Mouse (Mus musculus): ENCODE data around the gene Olfr193. TPM values are rescaled to one million over a fixed set of nuclear protein-coding genes. Genes with fewer than 3 reads are reported as not detected.
"Not testable (repeated sequence)": the region's sequence is repeated elsewhere in the genome, so short reads cannot be mapped to it uniquely, and the experiment has no call there.

Gene Olfr193
- polyA plus RNA-seq, 1 experiment from 2014 or later = not detected

DNA sequence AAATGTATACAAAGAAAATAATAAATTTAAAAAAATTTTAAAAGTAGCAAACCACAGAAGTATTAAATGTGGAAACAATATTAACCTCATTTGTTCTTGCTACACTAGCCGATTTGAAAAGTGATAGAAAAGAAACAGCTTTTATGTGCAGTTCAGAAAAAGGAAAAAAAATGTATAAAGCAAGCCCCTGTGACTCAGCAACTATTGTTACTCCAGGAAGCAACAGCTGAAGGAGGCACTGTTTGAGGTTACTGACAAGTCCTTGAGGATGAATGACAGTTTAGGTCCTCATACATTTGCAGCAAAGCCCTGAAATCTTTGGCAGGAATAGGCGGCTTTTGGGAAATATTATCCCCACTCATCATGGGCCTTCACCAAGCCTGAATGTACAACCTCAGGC, 30.6 kb downstream of the Olfr193 start:
- not testable (repeated sequence) for ATAC-seq (ENCODE audit: insufficient number of reproducible peaks, insufficient read depth, low FRiP score, low read depth); H3K9me3 ChIP-seq (ENCODE audit: control insufficient read depth, low read depth, low read length); H3K36me3 ChIP-seq (ENCODE audit: control insufficient read depth, insufficient read depth, low read length); H3K4me1 ChIP-seq (ENCODE audit: control insufficient read depth, insufficient read depth, low read length); H3K4me3 ChIP-seq (ENCODE audit: low read depth, low read length); H3K9ac ChIP-seq (replicated peaks; ENCODE audit: low read depth, low read length); H3K27ac ChIP-seq (ENCODE audit: low read length); H3K4me2 ChIP-seq (replicated peaks; ENCODE audit: low read depth, low read length); H3K27me3 ChIP-seq (ENCODE audit: control insufficient read depth, insufficient read depth, low read length)
- 89% methylated on average over 2 of the region's 2 CpGs for WGBS

DNA sequence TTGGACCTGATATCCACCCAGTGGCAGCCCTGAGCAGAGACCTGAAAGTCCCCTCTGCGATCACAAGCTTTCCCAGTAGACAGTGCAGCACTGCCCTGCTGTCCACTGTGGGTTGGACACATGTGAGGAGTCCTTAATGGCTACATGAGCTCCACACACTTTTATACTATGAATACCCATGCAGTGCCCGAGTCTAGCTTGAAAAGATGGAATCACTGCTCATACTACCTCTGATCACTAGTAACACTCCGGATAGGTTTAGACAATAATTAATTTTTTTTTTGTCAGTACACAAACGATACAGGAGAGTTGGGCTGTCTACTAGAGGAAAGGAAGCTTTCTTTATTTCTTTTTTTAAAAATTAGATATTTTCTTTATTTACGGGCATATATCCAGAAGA, 33.8 kb downstream of the Olfr193 start, which contains the start of gene Olfr190:
Gene Olfr190, minus strand, starts transcription at position 101 of the 400 bp plus-strand sequence.
- Histone ChIP-seq H3K4me1 (ENCODE audit: control insufficient read depth, insufficient read depth, low read length) (no peaks in the 10 kb centered on the region), H3K4me2 (replicated peaks; ENCODE audit: low read depth, low read length) (no peak within 1 kb of the TSS), H3K27ac (ENCODE audit: low read length) (no peak within 1 kb of the TSS), H3K27me3 (ENCODE audit: control insufficient read depth, insufficient read depth, low read length) (no peaks in the 10 kb centered on the region), H3K9ac (replicated peaks; ENCODE audit: low read depth, low read length) (no peak within 1 kb of the TSS), H3K4me3 (ENCODE audit: low read depth, low read length) (no peak within 1 kb of the TSS), H3K9me3 (ENCODE audit: control insufficient read depth, low read depth, low read length) (no peaks in the 10 kb centered on the region), H3K36me3 (ENCODE audit: control insufficient read depth, insufficient read depth, low read length) (no peaks in the 10 kb centered on the region)
- WGBS = 83% methylated on average over 5 of the region's 5 CpGs
- no peak for ATAC-seq (ENCODE audit: insufficient number of reproducible peaks, insufficient read depth, low FRiP score, low read depth)

DNA sequence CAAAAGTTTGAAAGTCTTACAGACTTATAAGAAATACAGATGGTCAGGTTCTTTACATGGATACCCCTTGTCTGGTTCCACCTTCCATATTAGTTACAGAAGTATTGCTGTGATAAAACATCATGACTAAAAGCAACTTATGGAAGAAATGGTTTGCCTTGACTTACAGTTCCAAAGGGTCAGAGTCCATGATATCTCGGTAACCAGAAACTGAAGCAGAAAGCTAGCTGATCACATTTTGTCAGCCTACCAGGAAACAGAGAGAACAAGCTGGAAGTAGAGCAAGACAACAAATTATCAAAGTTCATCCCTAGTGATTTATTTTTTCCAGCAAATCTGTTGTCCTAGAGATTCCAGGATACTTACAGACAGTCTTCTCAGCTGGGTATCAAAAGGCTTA, 38.2 kb downstream of the Olfr193 start:
- no peak overlapping the region for H3K9ac ChIP-seq (replicated peaks; ENCODE audit: low read depth, low read length)
- H3K27ac ChIP-seq (ENCODE audit: low read length) = no peak overlapping the region
- no peak overlapping the region for H3K4me2 ChIP-seq (replicated peaks; ENCODE audit: low read depth, low read length)
- ATAC-seq (ENCODE audit: insufficient number of reproducible peaks, insufficient read depth, low FRiP score, low read depth) = no peak
- no peak overlapping the region for H3K4me3 ChIP-seq (ENCODE audit: low read depth, low read length)
- H3K9me3 ChIP-seq (ENCODE audit: control insufficient read depth, low read depth, low read length) = no peaks in the 10 kb centered on the region
- 86% methylated on average over 1 of the region's 1 CpGs for WGBS
- H3K36me3 ChIP-seq (ENCODE audit: control insufficient read depth, insufficient read depth, low read length) = no peaks in the 10 kb centered on the region
- H3K27me3 ChIP-seq (ENCODE audit: control insufficient read depth, insufficient read depth, low read length) = no peaks in the 10 kb centered on the region
- H3K4me1 ChIP-seq (ENCODE audit: control insufficient read depth, insufficient read depth, low read length) = no peaks in the 10 kb centered on the region

DNA sequence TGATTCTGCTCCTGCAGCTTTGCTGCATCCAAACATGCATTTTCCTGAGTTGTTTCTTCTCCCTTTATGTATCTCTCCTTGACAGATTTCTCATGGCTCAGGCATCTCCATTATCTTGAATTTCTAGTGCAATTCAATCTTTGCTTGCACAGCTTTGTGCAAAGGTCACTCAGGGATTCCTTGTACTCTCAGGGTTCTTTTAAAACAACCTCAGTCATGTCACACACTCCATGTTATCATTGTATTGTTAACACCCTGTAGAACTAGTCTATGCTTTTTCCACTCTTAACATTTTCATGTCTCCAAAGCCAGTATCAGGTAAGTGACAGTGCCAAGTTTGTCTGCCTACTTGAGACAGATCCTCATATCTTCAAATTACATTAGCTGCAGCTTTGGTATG, 39.9 kb downstream of the Olfr193 start:
- H3K4me2 ChIP-seq (replicated peaks; ENCODE audit: low read depth, low read length) = no peak overlapping the region
- no peaks in the 10 kb centered on the region for H3K36me3 ChIP-seq (ENCODE audit: control insufficient read depth, insufficient read depth, low read length)
- no peak overlapping the region for H3K4me3 ChIP-seq (ENCODE audit: low read depth, low read length)
- H3K9ac ChIP-seq (replicated peaks; ENCODE audit: low read depth, low read length) = no peak overlapping the region
- H3K4me1 ChIP-seq (ENCODE audit: control insufficient read depth, insufficient read depth, low read length) = no peaks in the 10 kb centered on the region
- H3K9me3 ChIP-seq (ENCODE audit: control insufficient read depth, low read depth, low read length) = no peaks in the 10 kb centered on the region
- ATAC-seq (ENCODE audit: insufficient number of reproducible peaks, insufficient read depth, low FRiP score, low read depth) = no peak
- no peak overlapping the region for H3K27ac ChIP-seq (ENCODE audit: low read length)
- no peaks in the 10 kb centered on the region for H3K27me3 ChIP-seq (ENCODE audit: control insufficient read depth, insufficient read depth, low read length)

DNA sequence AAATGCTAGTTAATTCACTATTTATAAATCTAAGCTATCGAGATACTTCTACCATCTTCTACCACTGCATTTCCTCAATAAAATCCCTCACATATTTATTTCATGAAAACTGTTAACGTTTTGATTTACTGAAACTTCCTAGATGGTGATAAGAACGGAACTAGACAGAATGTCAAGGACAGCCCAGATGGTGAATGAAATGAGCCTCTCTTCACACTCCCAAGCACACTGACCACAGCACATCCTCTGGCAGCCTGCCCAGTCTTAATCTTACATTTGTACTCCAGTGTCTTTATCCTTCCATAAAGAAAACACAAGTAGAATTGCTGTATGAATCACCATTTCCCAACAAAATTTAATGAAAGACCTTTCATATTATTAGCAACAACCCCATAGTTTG, 49.3 kb downstream of the Olfr193 start:
- H3K9me3 ChIP-seq (ENCODE audit: control insufficient read depth, low read depth, low read length); H3K9ac ChIP-seq (replicated peaks; ENCODE audit: low read depth, low read length); ATAC-seq (ENCODE audit: insufficient number of reproducible peaks, insufficient read depth, low FRiP score, low read depth); H3K27me3 ChIP-seq (ENCODE audit: control insufficient read depth, insufficient read depth, low read length); H3K4me2 ChIP-seq (replicated peaks; ENCODE audit: low read depth, low read length); H3K36me3 ChIP-seq (ENCODE audit: control insufficient read depth, insufficient read depth, low read length); H3K4me1 ChIP-seq (ENCODE audit: control insufficient read depth, insufficient read depth, low read length); H3K4me3 ChIP-seq (ENCODE audit: low read depth, low read length); H3K27ac ChIP-seq (ENCODE audit: low read length): not testable (repeated sequence)
- 48% methylated on average over 3 of the region's 3 CpGs for WGBS

Other genes with a start within 250 kb of the Olfr193 start
- gene Olfr177, start 237.1 kb downstream of the Olfr193 start, polyA plus RNA-seq (2014; fragmentation: Nextera tagmentation; extraction: Ambion mirVana) = not detected in 2 replicates
- not detected in 2 replicates for gene Olfr178, start 219.8 kb downstream of the Olfr193 start, polyA plus RNA-seq (2014; fragmentation: Nextera tagmentation; extraction: Ambion mirVana)
- gene Olfr181, start 183.1 kb downstream of the Olfr193 start, polyA plus RNA-seq (2014; fragmentation: Nextera tagmentation; extraction: Ambion mirVana) = not detected in 2 replicates
- not detected in 2 replicates for gene Olfr180, start 182.5 kb downstream of the Olfr193 start, polyA plus RNA-seq (2014; fragmentation: Nextera tagmentation; extraction: Ambion mirVana)
- gene Olfr183, start 116.5 kb downstream of the Olfr193 start, polyA plus RNA-seq (2014; fragmentation: Nextera tagmentation; extraction: Ambion mirVana) = not detected in 2 replicates
- 0.17 TPM in 1 of 2 replicates, not detected in the other for gene Olfr186, start 81.6 kb downstream of the Olfr193 start, polyA plus RNA-seq (2014; fragmentation: Nextera tagmentation; extraction: Ambion mirVana)
- 0.43 and 0.53 TPM in 2 replicates for gene Olfr187, start 72.1 kb downstream of the Olfr193 start, polyA plus RNA-seq (2014; fragmentation: Nextera tagmentation; extraction: Ambion mirVana)
- gene Olfr190, start 33.9 kb downstream of the Olfr193 start, polyA plus RNA-seq (2014; fragmentation: Nextera tagmentation; extraction: Ambion mirVana) = not detected in 2 replicates
- gene Olfr191, start 22.1 kb downstream of the Olfr193 start, polyA plus RNA-seq (2014; fragmentation: Nextera tagmentation; extraction: Ambion mirVana) = not detected in 2 replicates
- not detected in 2 replicates for gene Olfr194, start 9.2 kb upstream of the Olfr193 start, polyA plus RNA-seq (2014; fragmentation: Nextera tagmentation; extraction: Ambion mirVana)
- not detected in 2 replicates for gene Olfr195, start 35.2 kb upstream of the Olfr193 start, polyA plus RNA-seq (2014; fragmentation: Nextera tagmentation; extraction: Ambion mirVana)
- not detected in 2 replicates for gene Olfr196, start 58.6 kb upstream of the Olfr193 start, polyA plus RNA-seq (2014; fragmentation: Nextera tagmentation; extraction: Ambion mirVana)
- gene Olfr198, start 91.7 kb upstream of the Olfr193 start, polyA plus RNA-seq (2014; fragmentation: Nextera tagmentation; extraction: Ambion mirVana) = not detected in 2 replicates
- gene Olfr199, start 107.9 kb upstream of the Olfr193 start, polyA plus RNA-seq (2014; fragmentation: Nextera tagmentation; extraction: Ambion mirVana) = not detected in 2 replicates
- gene Olfr201, start 160.8 kb upstream of the Olfr193 start, polyA plus RNA-seq (2014; fragmentation: Nextera tagmentation; extraction: Ambion mirVana) = not detected in 2 replicates
- not detected in 2 replicates for gene Olfr202, start 174.9 kb upstream of the Olfr193 start, polyA plus RNA-seq (2014; fragmentation: Nextera tagmentation; extraction: Ambion mirVana)
- not detected in 2 replicates for gene Olfr203, start 187.0 kb upstream of the Olfr193 start, polyA plus RNA-seq (2014; fragmentation: Nextera tagmentation; extraction: Ambion mirVana)
- not detected in 2 replicates for gene Olfr204, start 206.4 kb upstream of the Olfr193 start, polyA plus RNA-seq (2014; fragmentation: Nextera tagmentation; extraction: Ambion mirVana)
- gene Olfr205, start 219.3 kb upstream of the Olfr193 start, polyA plus RNA-seq (2014; fragmentation: Nextera tagmentation; extraction: Ambion mirVana) = not detected in 2 replicates
- not detected in 2 replicates for gene Olfr206, start 237.4 kb upstream of the Olfr193 start, polyA plus RNA-seq (2014; fragmentation: Nextera tagmentation; extraction: Ambion mirVana)

Measured in stomach, embryonic 14.5 days (tissue).